Mouse (Mus musculus): ENCODE measurements around the gene Mettl7b.
A peak's percentile ranks its signal among the peaks of the same experiment; 100 is the strongest.

Mettl7b gene

DNA sequence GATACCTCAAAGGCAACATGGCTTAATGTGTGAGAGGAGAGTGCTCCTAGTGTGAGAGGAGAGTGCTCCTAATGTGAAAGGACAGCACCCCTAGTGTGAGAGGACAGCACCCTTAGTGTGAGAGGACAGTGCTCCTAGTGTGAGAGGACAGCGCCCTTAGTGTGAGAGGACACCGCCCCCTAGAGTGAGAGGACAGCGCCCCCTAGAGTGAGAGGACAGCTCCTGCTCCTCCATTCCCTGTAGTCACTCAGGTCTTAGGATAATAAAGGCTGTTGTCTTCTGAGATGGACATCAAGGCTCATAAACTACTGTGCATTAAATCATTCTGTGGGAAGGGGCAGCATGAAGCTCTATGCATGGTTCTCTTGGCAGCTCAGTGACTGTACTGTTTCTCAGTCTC lies 15.1 kb downstream of the Mettl7b start:
- DNase-seq = peak; percentile 42

DNA sequence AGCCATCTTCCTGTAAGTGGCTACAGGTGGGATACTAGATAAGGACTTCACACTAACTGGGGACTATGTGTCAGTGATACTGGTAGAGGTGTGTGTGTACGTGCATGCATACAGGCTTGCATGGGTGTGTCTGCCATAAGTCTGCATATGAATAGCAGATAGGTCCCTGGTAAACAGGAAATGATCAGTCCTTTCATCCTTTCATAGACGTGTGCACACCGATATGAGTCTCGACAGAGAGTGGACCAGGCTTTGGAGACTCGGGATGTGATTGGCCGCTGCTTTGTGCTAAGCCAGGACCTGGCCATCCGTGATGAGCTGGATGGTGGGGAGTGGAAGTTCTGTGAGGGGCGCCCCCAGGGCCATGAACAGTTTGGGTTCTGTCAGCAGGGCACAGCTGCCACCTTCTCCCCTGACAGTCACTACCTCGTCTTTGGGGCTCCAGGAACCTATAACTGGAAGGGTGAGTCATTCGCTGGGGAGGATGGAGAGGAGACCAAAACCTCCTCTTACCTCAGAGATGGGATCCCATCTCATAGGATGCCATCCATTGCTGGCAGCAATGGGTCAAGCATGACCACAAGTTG lies 20.2 kb downstream of the Mettl7b start:
- DNase-seq = peak; percentile 21

DNA sequence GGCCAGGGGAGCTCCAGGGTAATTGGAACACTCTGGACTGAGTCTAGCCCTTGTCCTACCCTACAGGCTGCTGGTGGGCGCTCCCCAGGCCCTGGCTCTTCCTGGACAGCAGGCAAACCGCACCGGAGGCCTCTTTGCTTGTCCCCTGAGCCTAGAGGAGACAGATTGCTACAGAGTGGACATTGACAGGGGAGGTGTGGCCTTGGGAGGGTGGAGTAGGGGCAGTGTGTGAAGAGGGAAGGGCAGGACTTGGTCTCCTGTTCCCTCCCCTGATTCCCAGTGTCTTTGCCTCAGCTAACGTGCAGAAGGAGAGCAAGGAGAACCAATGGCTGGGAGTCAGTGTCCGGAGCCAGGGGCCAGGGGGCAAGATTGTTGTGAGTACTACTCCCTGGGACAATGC lies 21.8 kb downstream of the Mettl7b start:
- DNase-seq = peak; percentile 55

DNA sequence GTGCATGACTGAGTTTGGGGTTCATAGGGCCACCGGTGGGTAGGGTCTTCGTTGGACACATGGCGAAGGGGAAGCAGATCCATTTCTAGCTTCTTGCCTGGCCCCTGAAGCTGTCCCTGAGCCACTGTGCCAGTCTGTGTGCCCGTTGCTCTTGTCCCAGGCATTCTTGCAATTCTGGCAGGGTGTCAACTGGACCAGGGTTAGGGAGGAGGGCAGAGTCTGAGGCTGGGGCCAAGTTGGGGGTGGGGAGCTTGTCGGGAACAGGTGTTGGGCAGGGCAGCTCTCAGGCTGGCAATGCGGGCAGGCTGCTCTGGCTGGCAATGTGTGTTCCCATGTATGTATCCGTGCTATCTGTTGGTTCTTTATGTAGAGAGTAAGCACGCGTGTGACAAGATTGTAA lies 22.3 kb downstream of the Mettl7b start:
- DNase-seq = peak; percentile 97

DNA sequence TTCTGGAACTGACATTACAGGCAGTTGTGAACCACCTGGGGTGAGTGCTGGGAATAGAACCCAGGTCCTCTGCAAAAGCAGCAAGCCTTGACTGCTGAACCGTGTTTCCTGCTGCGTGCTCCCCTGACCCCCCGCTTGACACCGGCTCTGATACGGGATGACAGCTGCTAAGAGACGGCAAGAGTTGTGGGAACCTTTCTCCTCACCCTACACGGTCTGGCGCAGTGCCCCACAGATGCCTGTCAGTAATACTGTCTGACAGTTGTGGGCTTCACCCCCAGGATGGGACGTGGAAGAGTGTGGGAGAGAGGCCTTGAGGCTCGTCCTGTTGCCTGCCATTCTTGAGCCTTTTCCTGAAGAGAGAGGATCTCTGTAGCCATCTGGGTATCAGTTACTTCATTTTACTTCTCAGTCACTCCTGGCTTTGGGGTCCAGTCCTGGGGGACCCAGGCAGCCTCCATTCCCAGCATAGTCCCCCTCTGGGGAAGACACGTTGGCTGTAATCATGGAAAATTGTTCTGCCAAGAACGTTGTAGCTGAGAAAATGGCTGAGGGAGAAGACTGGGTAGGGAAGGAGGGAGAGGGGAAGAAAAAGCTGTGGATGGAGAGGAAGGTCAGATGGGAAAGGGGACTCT lies 22.9 kb downstream of the Mettl7b start:
- DNase-seq = peak; percentile 65

DNA sequence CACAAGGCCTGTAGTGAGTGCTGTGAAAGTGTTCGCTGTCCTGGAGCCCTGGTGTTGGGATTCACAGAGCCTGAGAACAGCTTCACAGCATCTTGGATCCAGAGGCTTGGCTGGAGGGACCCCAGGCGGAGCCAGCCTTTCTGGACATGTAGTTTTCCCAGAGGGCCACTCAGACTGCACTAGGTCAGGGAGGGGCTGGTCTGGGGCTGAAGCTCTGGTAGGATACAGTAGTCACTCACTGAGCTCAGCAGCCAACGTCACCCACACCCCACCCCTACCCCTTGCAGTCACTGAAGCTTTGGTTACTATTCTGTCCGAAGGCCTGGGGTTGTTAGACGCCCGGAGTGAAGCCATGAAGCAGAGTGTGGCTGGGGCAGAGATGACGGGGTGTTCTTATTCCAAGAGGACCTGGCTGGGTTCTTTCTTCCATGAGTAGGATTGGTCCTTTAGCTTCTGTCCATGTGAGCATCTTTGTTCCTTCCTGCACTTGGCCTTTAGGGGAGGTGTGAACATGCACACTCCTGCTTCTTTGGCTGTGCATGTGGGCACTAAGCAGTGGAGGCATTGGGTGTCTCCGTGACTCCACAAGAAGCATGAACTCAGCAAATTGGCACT lies 24.9 kb downstream of the Mettl7b start:
- DNase-seq = peak; percentile 60

DNA sequence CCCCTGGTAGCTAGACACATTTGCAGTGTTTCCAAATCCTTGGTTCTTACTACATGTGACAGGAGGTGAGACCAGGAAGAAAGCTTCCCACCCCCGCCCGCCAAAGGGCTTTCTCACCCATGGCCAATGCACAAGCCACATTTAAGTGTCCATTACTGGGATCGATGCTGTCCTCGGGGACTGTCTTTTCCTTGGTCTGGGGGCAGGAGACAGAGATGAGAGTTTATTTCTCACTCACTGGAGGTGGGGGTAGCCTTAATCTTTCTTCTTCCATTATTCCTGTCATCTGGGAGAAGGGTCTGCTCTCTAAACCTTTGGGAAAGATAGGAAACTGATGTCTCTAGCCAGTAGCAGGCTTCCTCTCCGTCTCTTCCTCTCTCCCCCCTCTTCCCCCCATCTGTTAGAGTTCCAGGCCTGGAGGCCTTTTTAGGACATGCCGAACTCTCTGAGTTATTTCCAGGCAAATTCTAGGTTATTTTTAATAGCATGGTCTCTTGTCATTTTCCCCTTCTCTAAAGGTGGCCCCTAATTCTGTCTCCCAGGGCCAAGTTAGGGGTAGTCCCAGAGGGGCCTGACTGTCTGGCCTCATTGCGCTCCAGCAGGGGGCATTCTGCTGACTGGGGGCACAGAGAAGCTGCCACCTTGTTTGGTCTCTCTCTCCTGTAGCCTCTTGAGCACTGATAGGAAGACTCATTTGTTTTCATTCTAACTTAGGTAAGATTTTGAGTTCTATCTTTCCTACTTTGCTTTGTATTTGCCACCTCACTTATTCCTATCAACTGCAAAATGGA lies 25.6 kb downstream of the Mettl7b start:
- peak; percentile 47 for DNase-seq

DNA sequence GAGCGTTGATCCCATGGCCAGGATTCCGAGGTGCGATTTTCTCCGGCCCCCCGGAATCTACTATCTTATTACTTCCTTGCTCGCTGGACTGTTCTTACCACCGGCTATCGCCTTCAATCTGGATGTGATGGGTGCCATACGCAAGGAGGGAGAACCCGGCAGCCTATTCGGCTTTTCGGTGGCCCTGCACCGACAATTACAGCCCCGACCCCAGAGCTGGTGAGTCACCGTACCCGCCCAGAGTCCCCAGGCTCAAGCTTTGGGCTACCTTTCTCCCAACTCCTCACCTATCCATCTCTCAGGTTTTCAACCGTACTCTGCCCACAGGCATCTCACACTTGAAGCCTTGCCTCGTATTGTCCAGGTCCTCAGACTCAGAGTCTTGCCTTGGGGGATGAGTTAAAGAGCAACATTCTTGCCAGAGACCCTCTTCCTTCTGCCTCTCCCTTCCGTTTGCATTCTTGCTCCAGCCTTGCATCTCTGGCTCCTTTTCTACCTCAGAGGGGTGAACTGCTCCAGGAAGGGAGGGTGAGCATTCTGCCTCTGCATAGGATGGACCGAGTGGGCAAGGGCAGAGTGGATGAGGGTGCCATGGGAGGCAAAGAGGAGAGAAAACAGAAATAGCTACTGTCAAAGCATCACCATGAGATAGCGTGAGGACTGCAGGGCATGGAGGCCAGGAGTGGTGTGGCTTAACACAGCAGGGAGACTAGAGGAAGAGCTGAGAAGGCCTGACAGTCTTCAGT lies 26.6 kb downstream of the Mettl7b start:
- DNase-seq = peak; percentile 52

DNA sequence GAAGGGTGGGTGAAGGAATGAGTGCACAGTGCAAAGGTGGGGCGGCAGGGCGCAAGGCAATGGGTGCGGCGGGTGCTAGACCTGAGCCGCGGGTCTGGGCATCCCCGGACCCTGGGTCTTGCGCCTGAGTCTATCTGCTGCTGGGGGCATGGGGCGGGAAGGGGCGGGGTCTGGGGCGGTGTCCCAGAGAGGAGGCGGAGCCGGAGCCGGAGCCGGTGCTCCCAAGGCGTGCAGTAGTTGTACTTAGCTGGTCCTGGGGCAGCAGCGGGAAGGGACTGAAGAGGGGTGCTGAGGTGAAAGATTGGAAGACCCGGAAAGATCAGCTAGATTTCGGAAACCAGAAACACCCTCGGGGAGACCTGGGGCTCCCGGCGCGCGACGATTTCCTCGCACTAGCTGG lies 27.2 kb downstream of the Mettl7b start, which contains the start of gene Itga7:
Itga7 (plus strand) TSS at position 245 of the 400 bp plus-strand sequence.
- peak; percentile 61 for DNase-seq

DNA sequence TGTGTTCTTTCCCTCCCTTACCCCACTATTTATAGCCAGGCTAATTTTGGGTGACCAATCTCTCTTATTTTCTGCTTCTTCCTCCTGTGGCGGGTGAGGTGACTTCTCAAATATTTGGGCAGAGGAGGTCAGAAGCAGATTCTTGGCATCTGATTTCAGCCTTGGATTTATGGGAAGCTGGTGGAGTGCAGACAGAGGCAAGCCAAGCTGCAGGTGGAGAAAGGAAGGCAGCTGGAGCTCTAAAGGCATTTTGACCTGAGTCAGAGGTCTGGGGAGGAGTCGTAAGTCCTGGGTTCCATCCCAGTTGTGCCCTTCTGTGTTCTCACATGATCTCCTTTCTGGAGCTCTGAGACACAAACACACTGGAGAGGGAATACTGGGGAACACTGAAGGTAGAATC lies 29.3 kb downstream of the Mettl7b start:
- peak; percentile 7 for DNase-seq

DNA sequence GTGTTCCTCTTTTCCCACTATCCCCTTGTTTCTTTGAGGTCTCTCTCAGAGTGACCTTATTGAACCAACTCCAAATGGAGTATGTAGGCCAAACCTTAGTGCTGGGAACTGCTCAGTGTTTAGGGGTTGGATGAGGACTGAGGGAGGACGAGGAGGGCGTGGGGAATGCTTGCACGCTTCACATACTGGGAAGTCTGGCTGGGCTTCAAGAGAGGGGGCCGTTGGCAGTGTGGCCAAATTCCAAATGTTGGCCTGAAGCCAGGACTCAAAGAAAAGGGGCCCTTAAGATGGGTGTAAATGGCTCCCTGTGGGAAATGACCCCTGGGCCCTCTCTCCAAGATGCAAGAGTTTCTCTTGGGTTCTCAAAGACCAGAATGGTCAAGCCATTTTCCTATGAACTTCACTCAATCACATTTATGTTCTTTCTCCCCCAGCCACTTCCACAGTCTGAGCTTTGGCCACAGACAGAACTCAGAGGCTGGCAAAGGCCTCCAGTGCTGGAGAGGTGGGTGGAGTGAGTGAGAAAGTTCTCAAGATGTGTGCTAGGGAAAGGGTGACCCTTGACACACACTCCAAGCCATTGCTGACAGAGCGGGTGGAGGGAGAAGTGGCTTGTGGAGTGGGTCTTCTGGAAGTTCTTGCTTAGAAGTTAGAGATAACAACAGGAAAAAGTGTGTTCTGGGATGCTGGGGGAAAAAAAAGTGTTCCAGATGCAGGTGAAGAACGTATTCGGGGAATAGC lies 31.0 kb downstream of the Mettl7b start:
- peak; percentile 27 for DNase-seq

DNA sequence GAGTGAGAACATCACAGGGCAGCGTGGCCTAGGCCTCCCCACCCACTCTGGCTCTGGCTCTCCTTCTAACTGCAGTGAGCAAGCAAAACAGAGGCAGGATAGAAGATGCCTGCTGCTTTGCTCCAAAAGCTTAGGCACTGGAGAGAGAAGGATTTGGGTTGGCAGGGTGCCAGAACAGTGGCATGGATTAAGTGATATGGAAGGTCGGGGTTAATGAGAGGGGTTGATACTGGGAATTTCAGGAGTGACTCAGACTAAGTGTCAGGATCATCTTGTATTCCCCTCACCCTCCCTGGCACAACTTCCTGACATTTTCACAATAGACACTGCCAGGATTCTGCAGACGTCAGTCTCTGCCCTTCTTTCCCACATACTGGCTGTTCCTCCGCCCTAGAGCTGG lies 32.4 kb downstream of the Mettl7b start:
- DNase-seq = peak; percentile 20

DNA sequence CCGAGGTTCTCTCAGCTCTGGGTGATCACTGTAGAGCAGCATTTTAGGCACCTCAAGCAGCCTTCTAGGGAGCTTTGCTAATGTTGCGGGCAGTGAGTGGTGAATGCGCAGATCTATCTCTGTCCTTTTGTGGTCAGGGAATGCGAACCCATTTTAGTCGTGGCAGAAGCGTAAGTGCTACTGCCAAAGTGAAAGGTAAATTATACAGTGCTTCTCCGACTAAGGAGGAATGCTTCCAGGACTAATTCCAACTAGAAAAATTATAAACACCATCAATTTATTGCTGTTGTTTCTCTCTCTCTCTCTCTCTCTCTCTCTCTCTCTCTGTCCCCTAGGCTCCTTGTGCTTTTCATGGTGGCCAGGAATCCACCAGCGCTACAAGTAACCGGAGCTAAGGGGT lies 36.9 kb downstream of the Mettl7b start, which contains the start of gene Bloc1s1:
Bloc1s1 (minus strand) TSS at position 101 of the 400 bp plus-strand sequence.
- DNase-seq = no peak

DNA sequence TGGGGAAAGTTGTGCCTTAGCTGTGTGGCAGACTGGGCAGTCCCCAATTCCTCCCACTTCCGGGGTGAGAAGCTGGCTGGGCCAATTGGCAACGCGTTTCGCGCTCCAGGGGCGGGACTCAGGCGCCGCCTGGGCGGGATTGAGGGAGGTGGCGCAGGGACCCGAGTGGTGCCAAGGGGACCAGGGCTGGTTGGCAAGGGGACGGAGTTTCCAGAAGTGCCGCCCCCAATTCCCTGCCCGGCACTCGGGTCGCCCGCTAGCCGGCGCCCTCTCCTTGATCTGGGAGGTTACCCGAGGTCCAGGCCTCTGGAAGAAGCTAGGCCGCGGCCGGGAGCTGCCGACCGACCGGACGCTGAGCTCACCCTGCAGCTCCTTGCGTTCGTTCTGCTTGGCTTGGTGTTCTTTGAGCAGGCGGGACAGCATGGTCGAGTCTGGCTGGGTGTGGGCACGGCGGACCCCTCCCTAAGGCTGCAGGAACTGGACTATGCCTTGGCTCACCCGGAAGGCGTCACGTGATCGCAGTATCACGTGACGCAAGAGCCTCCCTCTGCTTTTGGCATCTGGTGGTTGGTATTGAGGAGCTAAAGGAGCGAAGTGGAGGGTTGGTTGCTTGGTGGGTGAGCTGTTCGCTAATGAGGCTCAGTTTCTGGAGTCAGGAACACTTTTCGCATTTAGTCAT lies 37.6 kb downstream of the Mettl7b start:
- DNase-seq = peak; percentile 96

DNA sequence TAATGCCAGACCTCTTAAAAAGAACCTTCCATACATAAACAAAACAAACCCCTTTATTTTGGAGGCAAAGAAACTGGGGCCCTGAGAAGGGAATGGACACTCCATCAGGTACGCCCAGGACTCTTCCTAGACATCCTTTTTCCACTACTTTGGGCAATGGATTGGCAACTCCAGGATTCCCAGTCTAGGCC lies 38.1 kb downstream of the Mettl7b start, which contains the start of gene Rdh5:
Rdh5 (minus strand) TSS at position 67 of the 191 bp plus-strand sequence.
- DNase-seq = no peak

DNA sequence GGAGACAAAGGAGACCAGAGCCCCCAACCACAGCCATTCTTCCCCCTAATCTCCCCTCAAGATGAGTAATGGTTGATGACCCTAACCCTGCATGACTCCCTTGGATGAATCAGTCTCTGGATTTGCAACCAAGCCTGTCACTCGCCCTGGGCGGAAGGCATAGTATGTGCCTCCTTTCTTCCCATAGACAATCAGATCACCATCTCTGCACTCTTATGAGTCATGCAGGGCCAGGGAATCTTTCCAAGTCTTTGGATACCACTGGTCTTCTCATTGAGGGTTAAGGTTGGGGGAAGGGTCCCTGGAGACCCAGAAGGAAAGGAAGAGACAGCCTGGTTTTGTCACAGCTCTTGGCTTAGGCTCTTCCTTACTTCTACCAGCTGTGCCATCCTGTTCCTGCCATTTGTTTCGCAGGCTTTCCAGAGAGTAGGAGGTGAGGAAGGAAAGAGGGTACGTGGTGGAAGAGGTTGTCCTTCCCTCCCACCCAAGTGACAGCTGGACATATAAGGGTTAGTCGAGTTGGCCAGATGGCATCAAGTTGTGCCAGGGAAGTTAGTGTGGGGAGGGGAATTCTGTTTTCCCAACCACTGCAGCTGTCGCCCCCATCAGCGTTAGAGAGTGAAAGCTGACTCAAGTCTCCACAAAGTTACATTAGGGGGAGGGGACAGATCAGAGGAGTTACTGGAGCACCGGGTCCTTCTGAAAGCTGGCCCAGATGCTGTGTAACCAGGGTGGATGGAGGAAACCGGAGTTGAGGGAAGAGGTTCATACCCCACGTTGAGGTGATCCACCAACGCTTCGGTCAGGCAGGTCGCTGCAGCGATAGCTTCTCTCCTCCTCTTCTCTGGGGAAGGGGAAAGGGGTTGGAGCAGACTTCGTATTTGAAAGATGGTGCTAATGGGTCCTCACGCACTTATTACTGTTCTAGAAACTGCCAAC lies 38.6 kb downstream of the Mettl7b start:
- DNase-seq = peak; percentile 64

DNA sequence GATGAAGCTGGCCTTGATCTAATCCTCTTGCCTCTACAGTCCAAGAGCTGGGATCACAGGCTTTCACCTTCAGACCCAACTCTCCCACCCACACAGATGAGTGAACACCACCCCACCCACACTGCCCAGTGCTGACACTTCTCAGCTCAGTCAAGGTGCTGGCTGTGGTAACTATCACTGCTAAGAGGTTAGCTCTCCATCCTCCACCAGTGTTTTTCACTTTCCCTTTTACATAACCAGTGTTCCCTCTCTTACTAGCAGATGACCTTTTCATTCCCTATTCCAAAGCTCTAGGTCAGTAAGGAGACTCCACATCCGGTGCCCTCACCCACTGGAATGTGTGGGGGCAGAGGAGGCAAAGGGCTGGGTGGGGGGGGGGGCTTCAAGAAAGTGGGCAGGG lies 39.5 kb downstream of the Mettl7b start:
- DNase-seq = no peak

DNA sequence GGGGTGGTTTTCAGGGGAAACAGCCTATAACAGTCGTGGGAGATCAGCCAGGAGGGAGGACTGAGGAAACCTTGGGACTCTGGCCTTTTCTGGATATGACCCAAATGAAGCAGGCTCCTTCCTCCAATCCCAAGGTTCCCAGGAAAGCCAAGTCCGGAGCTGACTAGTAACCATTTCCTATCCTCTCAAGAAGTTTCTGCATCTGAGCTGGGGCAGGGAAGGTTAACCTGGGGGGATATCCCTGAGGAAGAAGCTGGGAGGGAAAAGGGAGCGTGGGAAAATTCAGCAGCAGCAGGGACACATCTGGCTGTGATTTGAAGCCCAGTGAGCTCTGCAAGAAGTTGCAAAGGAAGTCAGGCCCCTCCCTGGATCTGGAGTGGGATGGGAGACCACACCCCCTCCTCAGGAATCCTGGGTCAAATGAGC lies 40.0 kb downstream of the Mettl7b start:
- DNase-seq = peak; percentile 52

DNA sequence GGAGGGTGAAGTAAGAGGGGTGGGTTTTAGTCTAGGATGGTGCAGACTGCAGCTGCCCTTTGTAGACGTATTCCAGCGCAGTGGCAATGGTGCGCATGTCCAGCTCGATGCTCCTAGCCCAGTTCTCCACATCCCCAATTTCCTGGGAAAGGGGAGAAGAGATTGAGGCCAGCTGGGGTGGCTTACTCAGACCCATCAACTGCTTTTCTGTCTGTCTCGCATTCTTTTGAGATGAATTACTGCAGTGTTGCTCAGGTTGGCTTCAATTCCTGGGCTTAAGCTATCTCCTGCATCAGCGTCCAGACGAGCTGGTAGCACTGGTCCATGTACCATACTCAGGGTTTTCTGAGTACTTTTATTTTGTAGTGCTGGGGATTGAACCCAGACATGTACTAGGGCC lies 40.8 kb downstream of the Mettl7b start:
- peak; percentile 25 for DNase-seq

DNA sequence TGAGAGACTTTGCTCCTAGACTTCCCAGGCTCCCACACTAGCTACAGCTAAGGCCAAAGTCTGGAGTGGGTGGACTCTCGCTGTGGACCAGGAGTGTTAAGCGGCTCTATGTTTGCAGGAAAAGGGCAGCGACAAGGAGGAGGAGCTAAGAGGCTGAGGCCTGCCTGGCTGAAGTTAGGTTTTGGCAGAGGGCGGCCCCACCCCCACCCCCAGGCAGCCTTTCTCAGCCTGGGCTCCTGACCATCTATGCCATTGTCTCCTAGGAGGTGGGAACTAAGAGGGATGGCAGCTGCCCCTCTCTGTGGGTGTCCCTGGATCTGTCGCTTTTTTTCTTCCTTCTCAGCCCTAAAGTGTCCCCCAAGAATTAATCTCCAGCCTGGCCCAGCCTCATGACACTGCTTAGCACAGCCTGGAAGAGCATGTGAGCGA lies 41.6 kb downstream of the Mettl7b start:
- peak; percentile 76 for DNase-seq

Measured in cerebellum, adult 11-12 months (tissue).